Mouse (Mus musculus) brain, embryonic 14.5 days (tissue): ENCODE data around the gene Plxdc2.

ENCODE experiments used
- CTCF ChIP-seq: fragments of 200-500 bp; IDR thresholded peaks from 2 replicates; pipeline ENCODE4 v1.5.1; 2012; ENCODE audit warnings: inconsistent platforms, mild to moderate bottlenecking, moderate library complexity, borderline replicate concordance; ENCODE audit not compliant: insufficient read depth, insufficient read length; ENCODE audit errors: extremely low read depth
- POLR2A ChIP-seq: fragments of 200-500 bp; IDR thresholded peaks from 2 replicates; pipeline ENCODE4 v1.6.1; 2012; ENCODE audit warnings: mild to moderate bottlenecking, inconsistent platforms, borderline replicate concordance; ENCODE audit not compliant: poor library complexity, insufficient read depth, insufficient read length, severe bottlenecking; ENCODE audit errors: extremely low read depth

DNA sequence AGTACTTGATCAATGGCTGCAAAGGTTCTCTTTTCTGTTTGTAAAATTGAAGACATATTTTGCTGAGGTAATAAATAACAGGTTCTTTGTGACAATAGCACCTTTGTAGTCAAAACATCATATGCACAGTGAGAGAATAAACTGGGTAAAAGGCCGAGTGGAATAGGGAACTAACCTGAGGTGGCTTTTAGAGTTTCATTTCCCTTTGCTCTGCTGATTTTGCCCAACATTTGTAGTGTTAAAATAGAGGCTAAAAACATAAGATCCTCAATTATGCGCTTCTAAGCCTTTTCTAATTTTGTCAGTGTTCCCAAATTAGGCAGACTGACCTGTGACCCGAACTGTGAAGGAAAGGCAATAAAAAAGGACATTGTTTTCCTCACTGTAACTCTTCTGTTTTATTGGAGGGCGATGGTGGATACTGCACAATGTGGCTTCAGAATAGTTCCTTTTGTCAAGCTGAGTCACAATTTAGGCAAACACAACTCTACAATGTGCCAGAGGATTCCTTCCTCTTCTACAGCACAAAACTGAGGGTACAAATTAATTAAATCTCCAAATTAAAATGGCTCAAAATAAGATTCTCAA, 20.8 kb upstream of the Plxdc2 start:
- TF ChIP-seq CTCF = no peak
- TF ChIP-seq POLR2A = no peak
